Mouse (Mus musculus): ENCODE data around the gene Selenok.

DNA sequence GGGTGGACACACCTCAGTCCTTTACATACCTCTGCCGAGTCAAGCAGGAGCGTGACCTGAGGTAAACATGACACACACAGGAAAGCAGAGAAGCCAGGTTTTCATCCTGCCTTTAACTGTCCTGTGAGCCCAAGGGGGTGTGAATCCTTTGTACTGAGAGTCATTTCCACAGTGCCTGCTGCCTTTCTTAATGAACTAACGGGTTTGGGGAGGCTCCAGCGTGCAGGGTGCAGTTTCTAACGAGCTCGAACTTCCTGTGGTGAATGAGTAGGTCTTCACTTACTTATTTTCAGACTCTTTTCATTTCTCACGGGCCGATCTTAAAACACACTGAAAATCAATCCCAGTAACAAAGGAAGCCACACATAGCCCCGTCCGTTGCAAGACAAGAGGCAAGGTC is 46.4 kb downstream of the Selenok start:
- TF ChIP-seq CTCF (IDR thresholded peaks at IDR 0.05; ENCODE audit: extremely low read depth, insufficient read length, insufficient replicate concordance, low read depth, low read length) (no peak), POLR2A (IDR thresholded peaks at IDR 0.05; ENCODE audit: low read depth, low read length) (no peak)
